Mouse (Mus musculus) mature B cell (primary cell): ENCODE measurements around the gene Setdb1.

Source experiments
- in situ Hi-C: fragments of 300-500 bp; cut with MboI; formaldehyde crosslinking; loops from 2 replicates; pipeline ENCODE4 v1.14.3; 2019

Gene Setdb1

GRCm38 (mm10) chr3:95319110-95319509 lies 37.9 kb downstream of the Setdb1 start:
- in situ Hi-C loops: no loop called here

- in situ Hi-C loops: no loop called here
Observed at GRCm38 (mm10) chr3:95318548-95318947, 38.5 kb downstream of the Setdb1 start.

GRCm38 (mm10) chr3:95317414-95318080 lies 39.5 kb downstream of the Setdb1 start:
- in situ Hi-C loops: no loop called here

GRCm38 (mm10) chr3:95315844-95316550 lies 41.0 kb downstream of the Setdb1 start:
- in situ Hi-C loops: no loop called here

GRCm38 (mm10) chr3:95315094-95315843 lies 41.7 kb downstream of the Setdb1 start:
- in situ Hi-C loops: no loop called here

GRCm38 (mm10) chr3:95314486-95315093 lies 42.4 kb downstream of the Setdb1 start, which contains the start of gene Cers2:
TSS of gene Cers2 (plus strand) at chr3:95314791.
- in situ Hi-C loops: no loop called here

- in situ Hi-C loops: no loop called here
Observed at GRCm38 (mm10) chr3:95314075-95314474, 42.9 kb downstream of the Setdb1 start.

- in situ Hi-C loops: no loop called here
Observed at GRCm38 (mm10) chr3:95313476-95313875, 43.5 kb downstream of the Setdb1 start.

GRCm38 (mm10) chr3:95312623-95313022 lies 44.4 kb downstream of the Setdb1 start:
- in situ Hi-C loops: no loop called here

- in situ Hi-C loops: no loop called here
Observed at GRCm38 (mm10) chr3:95310968-95311882, 45.8 kb downstream of the Setdb1 start.

GRCm38 (mm10) chr3:95310496-95310895 lies 46.5 kb downstream of the Setdb1 start:
- in situ Hi-C loops: no loop called here

GRCm38 (mm10) chr3:95307100-95307499 lies 49.9 kb downstream of the Setdb1 start, which contains the start of gene Anxa9:
TSS of gene Anxa9 (minus strand) at chr3:95307176.
- in situ Hi-C loops: no loop called here

- in situ Hi-C loops: no loop called here
Observed at GRCm38 (mm10) chr3:95306244-95306643, 50.8 kb downstream of the Setdb1 start.

- in situ Hi-C loops: no loop called here
Observed at GRCm38 (mm10) chr3:95301204-95301796, 55.7 kb downstream of the Setdb1 start.

- in situ Hi-C loops: no loop called here
Observed at GRCm38 (mm10) chr3:95298018-95298417, 59.0 kb downstream of the Setdb1 start.

- in situ Hi-C loops: no loop called here
Observed at GRCm38 (mm10) chr3:95296103-95296469, 60.9 kb downstream of the Setdb1 start.

GRCm38 (mm10) chr3:95295321-95296102 lies 61.5 kb downstream of the Setdb1 start:
- in situ Hi-C loops: no loop called here

GRCm38 (mm10) chr3:95294718-95295117 lies 62.3 kb downstream of the Setdb1 start:
- in situ Hi-C loops: no loop called here

- in situ Hi-C loops: no loop called here
Observed at GRCm38 (mm10) chr3:95294316-95294715, 62.7 kb downstream of the Setdb1 start.

GRCm38 (mm10) chr3:95293537-95293936 lies 63.5 kb downstream of the Setdb1 start:
- in situ Hi-C loops: no loop called here
